Mouse (Mus musculus): ENCODE results near the gene Ddr1. TPM values are rescaled to one million over a fixed set of nuclear protein-coding genes. Genes with fewer than 3 reads are reported as not detected.
A peak's percentile ranks its signal among the peaks of the same experiment; 100 is the strongest.

Ddr1 gene
- polyA plus RNA-seq, 1 experiment from 2014 or later, result 230 TPM

- ATAC-seq (no peak), DNase-seq (ENCODE audit: low read depth, low spot score) (no peak)
- no peak for TF ChIP-seq CTCF (IDR thresholded peaks at IDR 0.05)
- CTCF ChIA-PET, result interaction anchor here (1.4 kb wide), 2 partner anchors 13 to 15 kb away, joined by 3 read pairs; no protein-coding TSS in a partner anchor
- H3K27me3 ChIP-seq, result no peaks in the 10 kb centered on the region
- in situ Hi-C loops (cut with MboI; ENCODE audit: low pct_unique_long_range_greater_than_20kb), result no loop called here
- POLR2A ChIA-PET, result interaction anchor here (1.0 to 1.2 kb wide), 2 partner anchors 12 to 17 kb away, joined by 3 to 4 read pairs; partner anchors contain the start of gene Vars2
Observed at GRCm38 (mm10) chr17:35685061-35685460, 19.4 kb downstream of the Ddr1 start.

DNA sequence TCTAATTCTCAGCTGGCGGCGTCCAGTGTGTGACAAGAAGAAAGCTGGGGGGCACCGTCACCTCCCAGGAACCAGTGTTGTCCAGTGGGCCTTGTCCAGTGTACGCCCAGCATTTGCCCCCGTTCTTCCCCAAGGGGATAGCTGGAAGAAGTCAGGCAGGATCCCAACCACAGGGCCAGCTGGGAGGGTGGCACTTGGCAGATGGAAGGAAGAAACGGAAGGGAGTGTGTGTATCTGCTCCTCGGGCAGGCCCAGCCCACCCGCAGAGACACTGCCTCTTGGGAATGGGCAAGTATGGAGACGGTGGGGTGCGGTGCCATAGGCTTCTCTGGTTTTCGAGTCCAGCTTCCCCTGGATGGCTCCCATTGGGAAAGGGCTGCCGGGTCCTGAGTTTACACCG is 22.4 kb downstream of the Ddr1 start:
- no peak for TF ChIP-seq CTCF (IDR thresholded peaks at IDR 0.05)
- no peaks in the 10 kb centered on the region for H3K27me3 ChIP-seq
- CTCF ChIA-PET, result interaction anchor here (0.7 to 3.4 kb wide), 7 partner anchors 9 to 55 kb away, joined by 3 to 14 read pairs (median 4); no protein-coding TSS in a partner anchor
- in situ Hi-C loops (cut with MboI; ENCODE audit: low pct_unique_long_range_greater_than_20kb), result no loop called here
- POLR2A ChIA-PET, result interaction anchor here (1.3 to 1.6 kb wide), 2 partner anchors 11 to 16 kb away, joined by 4 read pairs; no protein-coding TSS in a partner anchor
- ATAC-seq (no peak), DNase-seq (ENCODE audit: low read depth, low spot score) (no peak)

- DNase-seq (ENCODE audit: low read depth, low spot score), result no peak
- in situ Hi-C loops (cut with MboI; ENCODE audit: low pct_unique_long_range_greater_than_20kb), result no loop called here
- POLR2A ChIA-PET, result interaction anchor here (0.6 to 1.6 kb wide), 4 partner anchors 10 to 17 kb away, joined by 3 to 4 read pairs (median 4); no protein-coding TSS in a partner anchor
- CTCF ChIA-PET, result interaction anchor here (1.3 to 3.4 kb wide), 3 partner anchors 12 to 45 kb away, joined by 5 to 14 read pairs (median 6); no protein-coding TSS in a partner anchor
- TF ChIP-seq CTCF (IDR thresholded peaks at IDR 0.05), result no peak
- ATAC-seq, result no peak
- H3K27me3 ChIP-seq, result no peaks in the 10 kb centered on the region
Observed at GRCm38 (mm10) chr17:35680591-35680990, 23.8 kb downstream of the Ddr1 start.

DNA sequence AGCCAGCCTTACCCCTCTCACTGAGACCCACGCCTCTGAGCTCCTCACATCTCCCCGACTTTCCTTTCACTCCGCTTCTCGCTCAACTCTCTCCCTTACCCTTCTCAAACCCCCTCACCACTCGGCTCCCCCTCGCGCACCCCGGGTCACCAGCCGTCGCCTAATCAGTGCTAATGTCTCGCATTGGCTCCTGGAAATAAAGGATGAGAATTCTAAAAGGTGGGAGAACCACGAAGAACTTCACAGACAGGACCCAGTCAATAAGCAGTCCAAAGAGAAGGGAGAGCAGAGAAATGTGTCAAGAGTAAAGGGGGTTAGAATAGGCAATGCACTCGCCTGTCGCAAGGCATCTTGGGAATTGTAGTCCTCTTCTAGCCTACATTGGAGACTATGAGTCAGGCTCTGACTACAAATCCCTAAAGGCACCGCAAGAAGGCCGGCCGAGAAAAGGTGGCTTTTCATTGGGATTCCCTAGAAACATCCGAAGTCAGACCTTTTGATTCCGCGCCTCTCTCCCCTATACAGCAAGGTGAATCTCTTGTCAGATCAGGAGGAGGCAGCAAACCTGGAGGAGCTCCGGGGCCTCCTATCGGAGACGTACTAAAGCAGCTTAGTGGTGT is 30.9 kb downstream of the Ddr1 start, which contains the start of gene Gtf2h4:
Gene Gtf2h4, minus strand, starts transcription at position 324 of the 620 bp plus-strand sequence.
- no peaks in the 10 kb centered on the region for H3K27me3 ChIP-seq
- CTCF ChIA-PET, result interaction anchor here (1.0 kb wide), 1 partner anchor 52 kb away, joined by 3 read pairs; no protein-coding TSS in a partner anchor
- no peak for TF ChIP-seq CTCF (IDR thresholded peaks at IDR 0.05)
- POLR2A ChIA-PET, result interaction anchor here (0.6 to 2.0 kb wide), 2 partner anchors 23 to 53 kb away, joined by 3 to 4 read pairs; no protein-coding TSS in a partner anchor
- DNase-seq (ENCODE audit: low read depth, low spot score), result peak; percentile 83
- peak; percentile 69 for ATAC-seq
- in situ Hi-C loops (cut with MboI; ENCODE audit: low pct_unique_long_range_greater_than_20kb), result no loop called here

GRCm38 (mm10) chr17:35672527-35672926 is 31.9 kb downstream of the Ddr1 start:
- DNase-seq (ENCODE audit: low read depth, low spot score), result no peak

DNA sequence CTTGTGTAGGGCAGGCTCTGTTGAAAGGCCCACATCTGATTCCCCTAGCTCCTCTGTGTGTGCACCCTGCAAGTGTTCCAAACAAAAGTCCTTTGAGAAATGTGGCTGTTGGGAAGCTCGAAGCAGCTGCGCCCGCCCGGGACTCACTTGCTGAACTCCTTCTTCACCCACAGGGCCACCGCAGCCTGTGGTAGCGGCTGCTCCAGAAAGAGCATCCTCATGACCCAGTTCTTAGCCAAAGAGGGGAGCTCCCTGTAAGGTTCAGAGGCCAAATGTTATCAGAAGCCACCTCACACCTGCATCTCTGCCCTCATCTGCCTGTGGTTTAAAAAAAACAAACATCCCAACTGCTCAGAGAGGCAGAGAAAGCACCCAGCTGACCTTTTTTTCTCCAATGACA is 32.6 kb downstream of the Ddr1 start:
- ATAC-seq, result no peak
- ChIA-PET CTCF (interaction anchor here (0.8 to 1.5 kb wide), 5 partner anchors 10 to 81 kb away, joined by 3 to 4 read pairs (median 3); no protein-coding TSS in a partner anchor), POLR2A (interaction anchor here (1.0 kb wide), 1 partner anchor 12 kb away, joined by 3 read pairs; no protein-coding TSS in a partner anchor)
- no peak for TF ChIP-seq CTCF (IDR thresholded peaks at IDR 0.05)
- in situ Hi-C loops (cut with MboI; ENCODE audit: low pct_unique_long_range_greater_than_20kb), result no loop called here
- no peak for DNase-seq (ENCODE audit: low read depth, low spot score)
- H3K27me3 ChIP-seq, result no peaks in the 10 kb centered on the region

More at GRCm38 (mm10) chr17:35672527-35672926, 31.9 kb downstream of the Ddr1 start:
- CTCF ChIA-PET, result interaction anchor here (1.0 to 1.5 kb wide), 2 partner anchors 11 to 53 kb away, joined by 3 read pairs; no protein-coding TSS in a partner anchor
- ATAC-seq, result no peak
- no peak for TF ChIP-seq CTCF (IDR thresholded peaks at IDR 0.05)
- in situ Hi-C loops (cut with MboI; ENCODE audit: low pct_unique_long_range_greater_than_20kb), result no loop called here
- POLR2A ChIA-PET, result interaction anchor here (0.6 to 2.0 kb wide), 3 partner anchors 11 to 54 kb away, joined by 3 to 4 read pairs (median 3); no protein-coding TSS in a partner anchor
- no peaks in the 10 kb centered on the region for H3K27me3 ChIP-seq

DNA sequence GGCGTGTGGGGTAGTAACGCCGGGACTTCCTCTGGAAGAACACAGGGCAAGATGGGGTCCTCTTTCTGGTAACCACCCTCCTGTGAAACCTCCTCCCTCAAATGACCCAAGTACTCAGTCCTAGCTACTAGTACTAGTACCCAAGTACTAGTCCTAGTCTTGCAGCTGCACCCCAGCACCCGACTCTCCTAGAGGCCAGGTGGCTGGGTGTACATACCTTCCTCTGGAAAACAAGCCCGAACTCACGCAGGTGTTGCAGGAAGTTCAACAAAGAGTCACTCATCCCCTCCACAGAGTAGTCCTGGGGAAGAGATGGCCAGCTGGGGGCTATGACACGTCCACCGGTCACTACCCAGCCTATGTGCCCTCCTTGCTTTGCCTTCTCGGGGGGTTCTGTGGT is 34.7 kb downstream of the Ddr1 start:
- POLR2A ChIA-PET, result no interaction called here
- in situ Hi-C loops (cut with MboI; ENCODE audit: low pct_unique_long_range_greater_than_20kb), result loop anchor here (5.0 kb wide), 1 partner anchor 87 kb away; no protein-coding TSS in a partner anchor

GRCm38 (mm10) chr17:35667334-35668065 is 36.9 kb downstream of the Ddr1 start, which contains the start of gene Vars2:
Vars2 (minus strand) TSS chr17:35667592.
- in situ Hi-C loops (cut with MboI; ENCODE audit: low pct_unique_long_range_greater_than_20kb), result loop anchor here (5.0 kb wide), 1 partner anchor 85 kb away; no protein-coding TSS in a partner anchor
- peak; percentile 62 for DNase-seq (ENCODE audit: low read depth, low spot score)
- ATAC-seq, result peak; percentile 24
- H3K27me3 ChIP-seq, result no peaks in the 10 kb centered on the region
- no peak for TF ChIP-seq CTCF (IDR thresholded peaks at IDR 0.05)
- CTCF ChIA-PET, result interaction anchor here (0.8 to 1.2 kb wide), 4 partner anchors 69 to 89 kb away, joined by 3 to 4 read pairs (median 3); no protein-coding TSS in a partner anchor
- POLR2A ChIA-PET, result interaction anchor here (0.7 to 1.8 kb wide), 6 partner anchors 14 to 33 kb away, joined by 3 to 7 read pairs (median 4); no protein-coding TSS in a partner anchor

More for the DNA sequence above, 34.7 kb downstream of the Ddr1 start:
- CTCF ChIA-PET, result interaction anchor here (0.8 to 1.0 kb wide), 3 partner anchors 15 to 86 kb away, joined by 3 read pairs; no protein-coding TSS in a partner anchor
- no peak for DNase-seq (ENCODE audit: low read depth, low spot score)
- no peak for TF ChIP-seq CTCF (IDR thresholded peaks at IDR 0.05)
- ATAC-seq, result no peak
- H3K27me3 ChIP-seq, result no peaks in the 10 kb centered on the region

DNA sequence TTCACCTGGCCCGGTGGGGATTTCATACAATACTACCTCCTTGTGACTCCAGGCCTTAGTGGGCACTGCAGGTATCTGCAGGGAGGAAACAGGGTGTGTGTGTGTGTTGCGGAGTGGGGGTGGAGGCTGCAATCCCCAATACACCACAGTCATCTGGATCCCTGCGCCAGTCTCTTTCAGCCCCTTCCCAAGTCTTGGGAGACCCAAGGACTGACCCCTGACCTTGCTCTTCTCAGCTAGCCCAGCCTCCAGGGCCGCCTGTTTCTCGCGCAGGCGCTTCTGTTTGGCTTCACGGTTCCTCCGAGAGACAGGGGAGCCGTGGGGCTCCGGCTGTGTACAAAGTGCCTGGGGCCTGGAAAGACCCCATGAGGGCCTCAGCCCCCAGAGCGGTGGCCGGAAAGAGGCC is 37.6 kb downstream of the Ddr1 start:
- DNase-seq (ENCODE audit: low read depth, low spot score) (no peak), ATAC-seq (no peak)
- H3K27me3 ChIP-seq, result no peaks in the 10 kb centered on the region
- TF ChIP-seq CTCF (IDR thresholded peaks at IDR 0.05), result no peak
- ChIA-PET POLR2A (interaction anchor here (1.1 to 1.8 kb wide), 3 partner anchors 19 to 32 kb away, joined by 3 to 7 read pairs (median 6); no protein-coding TSS in a partner anchor), CTCF (interaction anchor here (0.9 to 1.2 kb wide), 2 partner anchors 83 to 89 kb away, joined by 3 read pairs; no protein-coding TSS in a partner anchor)
- in situ Hi-C loops (cut with MboI; ENCODE audit: low pct_unique_long_range_greater_than_20kb), result loop anchor here (5.0 kb wide), 1 partner anchor 85 kb away; no protein-coding TSS in a partner anchor
